Mouse (Mus musculus) macrophage (primary cell): ENCODE results near the gene Gm11983. TPM values are rescaled to one million over a fixed set of nuclear protein-coding genes. Genes with fewer than 3 reads are reported as not detected.
"Not testable (repeated sequence)": the region's sequence is repeated elsewhere in the genome, so short reads cannot be mapped to it uniquely, and the experiment has no call there.

Experiments
- H3K27ac ChIP-seq: fragments of 350-480 bp; formaldehyde crosslinking; 2 replicates; pipeline ENCODE4 v1.9.0; 2021
- H3K36me3 ChIP-seq: fragments of 350-480 bp; formaldehyde crosslinking; 2 replicates; pipeline ENCODE4 v1.9.0; 2021; ENCODE audit errors: inconsistent target
- H3K4me3 ChIP-seq: fragments of 350-480 bp; formaldehyde crosslinking; 2 replicates; pipeline ENCODE4 v1.9.0; 2021; ENCODE audit errors: inconsistent target
- H3K79me2 ChIP-seq: fragments of 350-480 bp; formaldehyde crosslinking; 2 replicates; pipeline ENCODE4 v1.9.0; 2021; ENCODE audit errors: inconsistent target
- WGBS: methylation state at CpG from one replicate; pipeline ENCODE4 v1.1.7; 2026; ENCODE audit warnings: inconsistent platforms; ENCODE audit not compliant: missing documents; 5-methylcytosine and 5-hydroxymethylcytosine counted together
- polyA plus RNA-seq: library from polyadenylated mRNA; stranded (reverse); fragments of 250-400 nt; gene quantifications from 3 replicates; pipeline ENCODE4 v1.2.4, GENCODE M21; 2018; ENCODE audit warnings: inconsistent platforms
- total RNA-seq, 78 experiments: library from RNA; depleted of rRNA; stranded (reverse); fragments of 250-400 nt; gene quantifications; 1 replicate in 9 of 78; 2 replicates in 24 of 78; 3 replicates in 43 of 78; 4 replicates in 2 of 78; pipeline ENCODE4 v1.2.4; 2018; ENCODE audit warnings: inconsistent platforms in 56 of 78

Gm11983 gene
- not detected for total RNA-seq (2018; cell fraction: chromatin; rRNA removed)
- not detected for total RNA-seq (2018; cell fraction: cytosol; rRNA removed)
- not detected for total RNA-seq (2018; cell fraction: nucleus; rRNA removed)
- polyA plus RNA-seq = not detected in 3 replicates

GRCm38 (mm10) chr11:6837554-6837953 is at the start of gene Gm11983:
Gm11983 (minus strand) TSS chr11:6837654.
- Histone ChIP-seq H3K36me3 (no peaks in the 10 kb centered on the region), H3K27ac (no peak within 1 kb of the TSS), H3K79me2 (no peaks in the 10 kb centered on the region), H3K4me3 (no peak within 1 kb of the TSS)
- WGBS = 92% methylated on average over 1 of the region's 1 CpGs

GRCm38 (mm10) chr11:6883045-6883444 is 45.6 kb upstream of the Gm11983 start:
- H3K36me3 ChIP-seq, H3K4me3 ChIP-seq, H3K79me2 ChIP-seq, H3K27ac ChIP-seq: not testable (repeated sequence)
- 89% methylated on average over 4 of the region's 4 CpGs for WGBS

GRCm38 (mm10) chr11:6881614-6882013 is 44.2 kb upstream of the Gm11983 start:
- WGBS = 53% methylated on average over 5 of the region's 5 CpGs

GRCm38 (mm10) chr11:6877740-6878139 is 40.3 kb upstream of the Gm11983 start:
- no peak overlapping the region for H3K4me3 ChIP-seq
- 78% methylated on average over 6 of the region's 6 CpGs for WGBS
- H3K27ac ChIP-seq = no peak overlapping the region
- H3K79me2 ChIP-seq = no peaks in the 10 kb centered on the region
- no peaks in the 10 kb centered on the region for H3K36me3 ChIP-seq

More at GRCm38 (mm10) chr11:6881614-6882013, 44.2 kb upstream of the Gm11983 start:
- H3K36me3 ChIP-seq = no peaks in the 10 kb centered on the region
- no peaks in the 10 kb centered on the region for H3K79me2 ChIP-seq
- no peak overlapping the region for H3K27ac ChIP-seq
- no peak overlapping the region for H3K4me3 ChIP-seq

- Histone ChIP-seq H3K36me3 (no peaks in the 10 kb centered on the region), H3K79me2 (no peaks in the 10 kb centered on the region), H3K27ac (no peak overlapping the region), H3K4me3 (no peak overlapping the region)
- 83% methylated on average over 1 of the region's 1 CpGs for WGBS
Measured at GRCm38 (mm10) chr11:6870947-6871346, 33.5 kb upstream of the Gm11983 start.

- H3K4me3 ChIP-seq = no peak overlapping the region
- H3K36me3 ChIP-seq = no peaks in the 10 kb centered on the region
- no peak overlapping the region for H3K27ac ChIP-seq
- WGBS = 78% methylated on average over 3 of the region's 3 CpGs
- H3K79me2 ChIP-seq = no peaks in the 10 kb centered on the region
Measured at GRCm38 (mm10) chr11:6865536-6865935, 28.1 kb upstream of the Gm11983 start.

GRCm38 (mm10) chr11:6862185-6862584 is 24.7 kb upstream of the Gm11983 start:
- Histone ChIP-seq H3K4me3 (no peak overlapping the region), H3K36me3 (no peaks in the 10 kb centered on the region), H3K79me2 (no peaks in the 10 kb centered on the region), H3K27ac (no peak overlapping the region)
- 78% methylated on average over 3 of the region's 3 CpGs for WGBS

- WGBS = 54% methylated on average over 11 of the region's 11 CpGs
- Histone ChIP-seq H3K79me2 (no peaks in the 10 kb centered on the region), H3K4me3 (no peak overlapping the region), H3K36me3 (no peaks in the 10 kb centered on the region), H3K27ac (no peak overlapping the region)
Measured at GRCm38 (mm10) chr11:6859898-6860858, 22.7 kb upstream of the Gm11983 start.

- Histone ChIP-seq H3K27ac (no peak overlapping the region), H3K79me2 (no peaks in the 10 kb centered on the region), H3K4me3 (no peak overlapping the region), H3K36me3 (no peaks in the 10 kb centered on the region)
- WGBS = 93% methylated on average over 8 of the region's 8 CpGs
Measured at GRCm38 (mm10) chr11:6859096-6859495, 21.6 kb upstream of the Gm11983 start.

- no peak overlapping the region for H3K4me3 ChIP-seq
- H3K36me3 ChIP-seq = no peaks in the 10 kb centered on the region
- WGBS = 84% methylated on average over 3 of the region's 3 CpGs
- H3K27ac ChIP-seq = no peak overlapping the region
- no peaks in the 10 kb centered on the region for H3K79me2 ChIP-seq
Measured at GRCm38 (mm10) chr11:6855942-6856341, 18.5 kb upstream of the Gm11983 start.

- not testable (repeated sequence) for H3K36me3 ChIP-seq, H3K79me2 ChIP-seq, H3K4me3 ChIP-seq, H3K27ac ChIP-seq
- 72% methylated on average over 4 of the region's 4 CpGs for WGBS
Measured at GRCm38 (mm10) chr11:6853366-6853765, 15.9 kb upstream of the Gm11983 start.

GRCm38 (mm10) chr11:6843831-6844230 is 6.4 kb upstream of the Gm11983 start:
- H3K27ac ChIP-seq = no peak overlapping the region
- WGBS = 83% methylated on average over 2 of the region's 2 CpGs
- no peaks in the 10 kb centered on the region for H3K36me3 ChIP-seq
- H3K79me2 ChIP-seq = no peaks in the 10 kb centered on the region
- no peak overlapping the region for H3K4me3 ChIP-seq

- no peaks in the 10 kb centered on the region for H3K79me2 ChIP-seq
- H3K4me3 ChIP-seq = no peak overlapping the region
- WGBS = 89% methylated on average over 5 of the region's 5 CpGs
- no peak overlapping the region for H3K27ac ChIP-seq
- no peaks in the 10 kb centered on the region for H3K36me3 ChIP-seq
Measured at GRCm38 (mm10) chr11:6842160-6842559, 4.7 kb upstream of the Gm11983 start.

GRCm38 (mm10) chr11:6840775-6841174 is 3.3 kb upstream of the Gm11983 start:
- 55% methylated on average over 3 of the region's 3 CpGs for WGBS
- H3K36me3 ChIP-seq = no peaks in the 10 kb centered on the region
- H3K4me3 ChIP-seq = no peak overlapping the region

GRCm38 (mm10) chr11:6834636-6835035 is 2.8 kb downstream of the Gm11983 start:
- no peaks in the 10 kb centered on the region for H3K36me3 ChIP-seq
- no peak overlapping the region for H3K27ac ChIP-seq
- H3K4me3 ChIP-seq = no peak overlapping the region
- no peaks in the 10 kb centered on the region for H3K79me2 ChIP-seq
- 72% methylated on average over 13 of the region's 13 CpGs for WGBS

More at GRCm38 (mm10) chr11:6840775-6841174, 3.3 kb upstream of the Gm11983 start:
- Histone ChIP-seq H3K27ac (no peak overlapping the region), H3K79me2 (no peaks in the 10 kb centered on the region)
